Mouse (Mus musculus) embryonic facial prominence, embryonic 12.5 days (tissue): ENCODE measurements around the gene Haus5. TPM values are rescaled to one million over a fixed set of nuclear protein-coding genes. Genes with fewer than 3 reads are reported as not detected.

Source experiments
- ATAC-seq: fragments of 200-750 bp; cut with Nextera tagmentation; 2 replicates; pipeline ENCODE4 v1.8.0; 2017; ENCODE audit not compliant: insufficient number of reproducible peaks, insufficient read depth, low FRiP score, low TSS enrichment
- H3K27ac ChIP-seq: fragments of 300-500 bp; sonication (generic); 2 replicates; pipeline ENCODE4 v1.5.1; 2016; ENCODE audit warnings: mild to moderate bottlenecking
- H3K27me3 ChIP-seq: fragments of 300-500 bp; sonication (generic); 2 replicates; pipeline ENCODE4 v1.6.1; 2016; ENCODE audit warnings: mild to moderate bottlenecking, moderate library complexity
- H3K36me3 ChIP-seq: fragments of 300-500 bp; sonication (generic); 2 replicates; pipeline ENCODE4 v1.6.1; 2016; ENCODE audit warnings: mild to moderate bottlenecking
- H3K4me1 ChIP-seq: fragments of 300-500 bp; sonication (generic); 2 replicates; pipeline ENCODE4 v1.6.1; 2016
- H3K4me2 ChIP-seq: fragments of 300-500 bp; sonication (generic); replicated peaks from 2 replicates; pipeline ENCODE4 v1.6.1; 2016; ENCODE audit warnings: mild to moderate bottlenecking, moderate library complexity
- H3K4me3 ChIP-seq: fragments of 300-500 bp; sonication (generic); 2 replicates; pipeline ENCODE4 v1.5.1; 2016; ENCODE audit warnings: mild to moderate bottlenecking
- H3K9ac ChIP-seq: fragments of 300-500 bp; sonication (generic); 2 replicates; pipeline ENCODE4 v1.6.1; 2016; ENCODE audit warnings: mild to moderate bottlenecking, moderate library complexity
- H3K9me3 ChIP-seq: fragments of 300-500 bp; sonication (generic); 2 replicates; pipeline ENCODE4 v1.6.1; 2016; ENCODE audit warnings: mild to moderate bottlenecking, moderate library complexity
- WGBS: fragments of 180-500 bp; shearing (Covaris S2); methylation state at CpG from one replicate; pipeline ENCODE4 v1.1.7; 2016; 5-methylcytosine and 5-hydroxymethylcytosine counted together
- polyA plus RNA-seq: library from polyadenylated mRNA; unstranded; fragments of >200 nt; fragmentation: Nextera tagmentation; extraction: Ambion mirVana; gene quantifications from 2 replicates; pipeline ENCODE4 v1.2.1, GENCODE M21; 2016

The Haus5 gene
- polyA plus RNA-seq, result 54.8 and 59.3 TPM in 2 replicates

DNA sequence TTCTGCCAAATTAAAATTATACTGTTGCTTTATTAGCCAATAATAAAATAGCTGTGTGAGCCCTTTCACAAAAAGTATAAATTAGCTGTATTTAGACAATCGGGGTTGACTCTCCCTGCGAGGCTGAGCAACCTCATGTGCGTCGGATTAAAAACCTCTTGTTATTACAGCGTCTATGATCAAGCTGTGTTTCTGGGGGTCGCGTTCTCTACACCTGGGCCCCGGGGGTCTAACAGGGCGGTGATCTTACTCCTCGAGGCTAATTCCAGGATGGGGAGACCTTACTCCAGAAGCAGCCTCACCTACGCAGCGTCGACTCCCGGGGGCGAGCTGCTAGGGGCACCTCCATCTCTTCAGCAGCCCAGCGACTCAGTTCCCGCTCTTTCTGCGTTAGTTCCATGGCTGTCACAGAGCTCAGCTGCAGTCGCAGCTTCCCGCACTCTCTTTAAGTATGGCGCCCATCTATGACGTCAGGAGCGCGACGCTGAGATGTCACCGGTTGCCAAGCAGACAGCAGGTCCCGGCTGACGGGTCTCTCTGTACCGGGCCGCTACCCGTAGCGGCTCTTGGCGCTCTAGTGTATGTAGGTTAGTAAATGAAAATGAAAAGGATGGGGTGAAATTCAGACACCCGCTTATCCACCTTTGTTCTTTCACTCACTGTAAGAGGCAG lies at the start of gene Haus5:
Gene Haus5 (minus strand): TSS at position 466 of the 672 bp plus-strand sequence.
- 0 out of 2 replicates have a peak, but pooled peaks cover 6% of the 10 kb centered on the region for H3K4me1 ChIP-seq
- peaks cover 21% of the 10 kb centered on the region for H3K36me3 ChIP-seq
- no peaks in the 10 kb centered on the region for H3K9me3 ChIP-seq
- 0 out of 2 replicates have a peak, but pooled peaks cover 3% of the 10 kb centered on the region for H3K27me3 ChIP-seq
- no peak within 1 kb of the TSS for H3K27ac ChIP-seq
- 1% methylated on average over 34 of the region's 34 CpGs for WGBS
- peak within 1 kb of the TSS; percentile 66 for H3K9ac ChIP-seq
- peak; percentile 87 for ATAC-seq
- peak within 1 kb of the TSS; percentile 83 for H3K4me2 ChIP-seq
- peak within 1 kb of the TSS; percentile 68 for H3K4me3 ChIP-seq

- no peak within 1 kb of the TSS for H3K4me2 ChIP-seq
- H3K9ac ChIP-seq, result no peak within 1 kb of the TSS
- H3K27me3 ChIP-seq, result peaks cover 24% of the 10 kb centered on the region
- H3K4me1 ChIP-seq, result no peaks in the 10 kb centered on the region; the same call in 1 of the 2 replicates
- no peak for ATAC-seq
- H3K36me3 ChIP-seq, result no peaks in the 10 kb centered on the region
- 80% methylated on average over 3 of the region's 3 CpGs for WGBS
- no peak within 1 kb of the TSS for H3K4me3 ChIP-seq
- H3K9me3 ChIP-seq, result no peaks in the 10 kb centered on the region
- no peak within 1 kb of the TSS for H3K27ac ChIP-seq
Measured at GRCm38 (mm10) chr7:30711942-30712341, 47.1 kb upstream of the Haus5 start, which contains the start of gene Atp4a. Atp4a (plus strand) TSS chr7:30712209.

DNA sequence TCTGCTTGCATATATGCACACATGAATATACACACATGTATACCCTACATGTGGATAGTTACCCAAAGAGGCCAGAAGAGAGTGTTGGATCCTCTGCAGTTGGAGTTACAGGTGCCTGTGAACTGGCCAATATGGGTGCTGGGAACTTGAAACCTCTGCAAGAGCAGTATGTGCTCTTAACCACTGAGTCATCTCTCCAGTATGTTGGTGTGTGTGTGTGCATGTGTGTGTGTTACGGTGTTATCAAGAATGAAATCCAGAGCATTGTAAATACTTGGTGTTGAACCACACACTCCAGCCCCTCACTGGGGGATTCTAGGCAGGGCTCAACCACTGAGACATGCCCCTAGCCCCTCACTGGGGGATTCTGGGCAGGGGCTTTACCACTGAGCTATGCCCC lies 42.6 kb upstream of the Haus5 start:
- no peak overlapping the region for H3K9ac ChIP-seq
- no peaks in the 10 kb centered on the region for H3K36me3 ChIP-seq
- no peak for ATAC-seq
- H3K27ac ChIP-seq, result no peak overlapping the region
- no peak overlapping the region for H3K4me3 ChIP-seq
- no peaks in the 10 kb centered on the region for H3K9me3 ChIP-seq
- H3K27me3 ChIP-seq, result peaks cover 5% of the 10 kb centered on the region; the same call in 1 of the 2 replicates
- 88% methylated on average over 1 of the region's 1 CpGs for WGBS
- no peak overlapping the region for H3K4me2 ChIP-seq
- no peaks in the 10 kb centered on the region for H3K4me1 ChIP-seq

DNA sequence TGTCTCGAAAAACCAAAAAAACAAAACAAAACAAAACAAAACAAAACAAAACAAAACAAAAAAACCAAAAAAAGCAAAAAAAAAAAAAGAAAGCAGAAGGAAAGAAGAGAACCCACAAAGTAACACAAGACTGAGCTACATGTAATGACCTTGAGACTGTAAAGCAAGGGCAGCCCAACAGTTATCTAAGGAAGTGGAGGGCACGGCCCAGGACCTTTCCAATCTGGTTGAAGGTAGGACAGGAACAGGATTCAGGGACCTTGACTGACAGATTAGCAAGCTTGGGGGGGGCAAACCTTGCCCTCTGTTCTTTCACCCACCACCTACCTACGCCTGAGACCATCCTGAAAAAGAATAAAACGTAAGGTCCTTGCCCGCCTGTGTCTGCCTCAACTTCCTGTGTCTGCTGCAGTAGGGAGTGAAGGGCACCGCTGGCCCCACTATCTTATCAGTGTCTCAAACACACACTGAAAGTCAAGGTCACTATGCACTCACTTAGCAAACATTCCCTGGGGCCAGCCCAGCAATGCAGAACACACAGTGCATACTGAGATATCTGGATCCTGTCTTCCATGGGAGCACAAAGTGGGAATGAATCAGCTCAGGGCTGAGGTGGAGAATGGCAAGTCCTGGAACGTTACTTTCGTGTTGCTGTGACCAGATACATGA lies 41.6 kb upstream of the Haus5 start:
- Histone ChIP-seq H3K4me2 (no peak overlapping the region), H3K27ac (no peak overlapping the region), H3K9me3 (no peaks in the 10 kb centered on the region), H3K4me3 (no peak overlapping the region), H3K4me1 (no peaks in the 10 kb centered on the region), H3K27me3 (peaks cover 5% of the 10 kb centered on the region; the same call in 1 of the 2 replicates), H3K36me3 (no peaks in the 10 kb centered on the region), H3K9ac (no peak overlapping the region)
- no peak for ATAC-seq
- WGBS, result 77% methylated on average over 8 of the region's 8 CpGs

DNA sequence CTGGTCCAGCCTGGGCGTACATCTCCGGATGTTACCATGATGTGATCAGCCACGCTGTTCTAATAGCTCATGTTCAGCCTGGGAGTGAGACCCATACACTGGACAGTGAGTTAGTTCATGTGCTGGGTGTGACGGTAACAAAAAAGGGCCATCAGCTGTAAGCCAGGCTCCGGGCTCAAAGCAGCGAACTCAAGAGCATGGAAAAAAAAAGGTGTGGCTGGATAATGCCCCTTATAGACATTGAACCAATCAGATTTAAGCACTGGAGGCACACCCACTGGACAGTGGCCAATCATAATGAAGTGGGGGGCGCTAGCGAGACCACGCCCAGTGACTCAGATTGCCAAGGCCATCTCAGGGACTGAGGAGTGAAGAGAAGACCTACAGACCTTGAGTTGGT lies 33.8 kb upstream of the Haus5 start, which contains the start of gene 2200002J24Rik:
Gene 2200002J24Rik (plus strand): TSS at position 338 of the 400 bp plus-strand sequence.
- ATAC-seq, result no peak
- Histone ChIP-seq H3K9ac (no peak within 1 kb of the TSS), H3K9me3 (no peaks in the 10 kb centered on the region), H3K4me2 (no peak within 1 kb of the TSS), H3K36me3 (no peaks in the 10 kb centered on the region), H3K27me3 (no peaks in the 10 kb centered on the region), H3K4me1 (no peaks in the 10 kb centered on the region), H3K27ac (no peak within 1 kb of the TSS), H3K4me3 (no peak within 1 kb of the TSS)
- WGBS, result 35% methylated on average over 9 of the region's 9 CpGs

DNA sequence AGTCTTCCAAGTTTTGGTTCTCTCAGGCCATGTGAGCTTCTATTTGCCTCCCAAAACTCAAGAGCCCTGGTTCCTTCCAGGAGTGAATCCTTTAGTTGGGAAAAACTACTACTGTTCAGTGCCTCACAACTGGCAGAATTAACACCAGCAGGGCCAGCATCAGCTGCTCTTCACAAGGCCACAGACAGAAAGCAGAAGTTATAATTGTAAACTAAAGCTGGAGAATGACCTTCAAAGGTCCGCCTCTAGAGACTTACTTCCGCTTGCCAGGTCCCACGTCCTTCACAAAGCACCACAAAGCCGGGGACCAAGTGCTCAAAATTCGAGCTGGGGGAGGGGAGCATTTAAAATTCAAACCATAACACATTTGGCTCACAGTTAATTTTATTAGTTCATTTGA lies 33.3 kb upstream of the Haus5 start:
- Histone ChIP-seq H3K9ac (no peak overlapping the region), H3K4me1 (no peaks in the 10 kb centered on the region), H3K36me3 (no peaks in the 10 kb centered on the region), H3K4me2 (no peak overlapping the region), H3K4me3 (no peak overlapping the region), H3K27ac (no peak overlapping the region), H3K27me3 (no peaks in the 10 kb centered on the region), H3K9me3 (no peaks in the 10 kb centered on the region)
- WGBS, result 57% methylated on average over 5 of the region's 5 CpGs
- no peak for ATAC-seq

- no peak for ATAC-seq
- Histone ChIP-seq H3K36me3 (no peaks in the 10 kb centered on the region), H3K9ac (no peak overlapping the region), H3K4me3 (no peak overlapping the region), H3K27ac (no peak overlapping the region), H3K27me3 (peaks cover 21% of the 10 kb centered on the region), H3K4me1 (no peaks in the 10 kb centered on the region), H3K9me3 (no peaks in the 10 kb centered on the region), H3K4me2 (no peak overlapping the region)
- WGBS, result 65% methylated on average over 6 of the region's 6 CpGs
Measured at GRCm38 (mm10) chr7:30688325-30688724, 23.5 kb upstream of the Haus5 start.

DNA sequence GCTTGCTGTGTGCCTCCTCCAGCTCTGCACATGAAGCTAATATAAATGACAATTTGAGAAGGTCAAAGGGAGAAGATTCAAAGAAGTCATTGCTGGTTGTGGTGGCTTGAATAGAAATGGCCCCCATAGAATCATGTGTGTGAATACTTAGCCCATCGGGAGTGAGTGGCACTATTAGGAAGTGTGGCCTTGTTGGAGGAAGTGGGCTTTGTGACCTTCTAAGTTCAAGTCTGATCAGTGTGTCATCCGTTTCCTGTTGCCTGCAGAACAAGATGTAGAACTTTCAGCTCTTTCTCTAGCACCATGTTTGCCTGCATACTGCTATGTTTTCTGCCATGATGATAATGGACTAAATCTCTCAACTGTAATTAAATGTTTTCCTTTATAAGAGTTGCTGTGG lies 18.6 kb upstream of the Haus5 start:
- ATAC-seq, result no peak
- Histone ChIP-seq H3K9me3 (no peaks in the 10 kb centered on the region), H3K4me3 (no peak overlapping the region), H3K36me3 (no peaks in the 10 kb centered on the region), H3K9ac (no peak overlapping the region), H3K27ac (no peak overlapping the region), H3K27me3 (peaks cover 20% of the 10 kb centered on the region), H3K4me2 (no peak overlapping the region), H3K4me1 (no peaks in the 10 kb centered on the region)
- 73% methylated on average over 2 of the region's 2 CpGs for WGBS

DNA sequence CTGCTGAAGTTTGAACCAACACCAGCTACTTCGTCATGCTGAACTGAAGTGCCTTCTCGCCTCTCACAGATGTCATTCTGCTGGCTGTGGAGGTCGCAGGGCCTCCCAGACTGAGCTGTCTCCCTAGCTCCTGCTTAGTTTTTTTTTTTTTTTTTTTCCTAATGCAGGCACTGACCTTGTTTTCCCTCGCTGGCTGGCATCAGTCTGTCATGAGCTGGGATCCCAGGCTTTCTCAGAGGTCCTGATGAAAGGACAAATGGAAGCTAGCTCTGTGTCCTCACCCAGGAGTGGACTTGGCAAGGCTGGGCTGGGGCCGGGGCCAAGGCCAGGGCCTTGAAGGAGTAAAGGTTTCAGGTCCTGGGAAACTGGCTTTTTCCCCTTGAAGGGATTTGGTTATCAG lies 17.1 kb upstream of the Haus5 start:
- ATAC-seq, result no peak
- Histone ChIP-seq H3K4me3 (no peak overlapping the region), H3K9me3 (no peaks in the 10 kb centered on the region), H3K27me3 (peaks cover 6% of the 10 kb centered on the region), H3K27ac (no peak overlapping the region), H3K4me2 (no peak overlapping the region), H3K36me3 (no peaks in the 10 kb centered on the region), H3K4me1 (no peaks in the 10 kb centered on the region), H3K9ac (no peak overlapping the region)
- 60% methylated on average over 5 of the region's 5 CpGs for WGBS

DNA sequence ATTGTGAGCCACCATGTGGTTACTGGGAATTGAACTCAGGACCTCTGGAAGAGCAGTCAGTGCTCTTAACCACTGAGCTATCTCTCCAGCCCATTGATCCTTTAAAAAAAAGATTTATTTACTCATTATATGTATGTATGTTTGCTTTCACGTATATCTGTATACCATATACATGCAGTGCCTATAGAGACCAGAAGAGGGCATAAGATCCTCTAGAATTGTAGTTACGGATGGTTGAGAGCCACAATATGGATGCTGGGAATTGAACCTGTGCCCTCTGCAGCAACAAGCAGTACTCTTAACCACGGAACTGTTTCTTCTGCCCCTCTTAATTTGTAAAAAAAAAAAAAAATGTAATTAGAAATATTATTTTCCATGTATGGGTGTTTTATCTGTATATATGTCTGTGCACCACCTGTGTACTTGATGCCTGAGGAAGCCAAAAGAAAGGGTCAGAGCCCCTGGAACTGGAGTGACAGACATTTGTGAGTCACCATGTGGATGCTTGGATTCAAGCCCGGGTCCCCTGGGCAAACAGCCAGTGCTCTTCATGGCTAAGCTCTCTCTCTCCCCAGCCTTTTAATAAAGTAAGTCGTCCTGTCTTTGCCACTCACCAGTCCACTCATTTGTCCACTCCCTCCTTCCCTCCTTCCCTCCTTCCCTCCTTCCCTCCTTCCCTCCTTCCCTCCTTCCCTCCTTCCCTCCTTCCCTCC lies 13.6 kb upstream of the Haus5 start:
- no peaks in the 10 kb centered on the region for H3K36me3 ChIP-seq
- no peak overlapping the region for H3K9ac ChIP-seq
- 67% methylated on average over 5 of the region's 5 CpGs for WGBS
- ATAC-seq, result no peak
- H3K4me2 ChIP-seq, result no peak overlapping the region
- no peak overlapping the region for H3K27ac ChIP-seq
- no peaks in the 10 kb centered on the region for H3K9me3 ChIP-seq
- no peaks in the 10 kb centered on the region for H3K4me1 ChIP-seq
- H3K27me3 ChIP-seq, result no peaks in the 10 kb centered on the region
- no peak overlapping the region for H3K4me3 ChIP-seq

- Histone ChIP-seq H3K4me3 (no peak within 1 kb of the TSS), H3K27ac (no peak within 1 kb of the TSS), H3K9me3 (no peaks in the 10 kb centered on the region), H3K4me2 (no peak within 1 kb of the TSS), H3K36me3 (no peaks in the 10 kb centered on the region), H3K4me1 (no peaks in the 10 kb centered on the region), H3K9ac (no peak within 1 kb of the TSS), H3K27me3 (0 out of 2 replicates have a peak, but pooled peaks cover 3% of the 10 kb centered on the region)
- no peak for ATAC-seq
- WGBS, result 74% methylated on average over 9 of the region's 9 CpGs
Measured at GRCm38 (mm10) chr7:30671480-30671879, 6.7 kb upstream of the Haus5 start, which contains the start of gene Pmis2. Pmis2 (minus strand) TSS chr7:30671605.
